Mouse (Mus musculus) spleen, adult 2 months (tissue): ENCODE results near the gene Gm28051.

Experiments used
- CTCF ChIP-seq: fragments of 200-500 bp; IDR thresholded peaks from 2 replicates; pipeline ENCODE4 v1.5.1; 2011; ENCODE audit warnings: mild to moderate bottlenecking, inconsistent platforms; ENCODE audit not compliant: insufficient read depth, insufficient read length, insufficient replicate concordance; ENCODE audit errors: extremely low read depth
- POLR2A ChIP-seq: fragments of 200-500 bp; IDR thresholded peaks from 2 replicates; pipeline ENCODE4 v1.6.1; 2011; ENCODE audit warnings: low read depth, low read length, inconsistent platforms

- TF ChIP-seq POLR2A (peak; percentile 21), CTCF (peak; percentile 35; the same call in 1 of the 2 replicates)
These were observed at the start of gene Gm28051, which contains the start of the genes Gon7 and Ubr7 for GRCm38 (mm10) chr12:102757689-102758402.
